Mouse (Mus musculus): Measurements from ENCODE around the gene Ccdc57.

DNA sequence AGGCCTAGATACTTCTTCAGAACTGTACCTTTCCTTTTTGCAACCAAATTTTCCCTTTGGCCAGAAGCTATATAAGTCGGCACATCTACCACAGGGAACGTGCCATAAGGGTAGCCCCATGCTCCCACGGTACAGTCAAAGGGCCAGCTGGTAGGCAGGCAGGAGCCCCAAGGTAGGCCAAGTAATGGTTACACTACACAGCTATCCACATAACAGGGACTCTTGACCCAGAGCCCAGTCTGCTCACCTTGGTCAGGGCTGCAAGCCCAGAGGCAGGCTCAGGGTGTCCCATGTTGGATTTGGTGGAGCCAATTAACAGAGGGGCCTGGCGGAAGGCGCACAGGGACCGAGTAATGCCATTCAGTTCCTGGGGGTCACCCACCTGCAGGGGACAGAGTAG, 113.1 kb downstream of the Ccdc57 start:
- TF ChIP-seq CTCF (IDR thresholded peaks at IDR 0.05; ENCODE audit: low read depth) (no peak), EP300 (IDR thresholded peaks at IDR 0.05; ENCODE audit: low read depth) (no peak)
